Mouse (Mus musculus): ENCODE results near the gene Ubap2l.

Ubap2l gene

GRCm38 (mm10) chr3:89965972-89966371, 86.5 kb downstream of the Ubap2l start:
- no peak for DNase-seq

GRCm38 (mm10) chr3:89965557-89965956, 86.9 kb downstream of the Ubap2l start:
- DNase-seq = no peak

GRCm38 (mm10) chr3:89963926-89964739, 88.3 kb downstream of the Ubap2l start:
- peak; percentile 45 to 57 for DNase-seq

GRCm38 (mm10) chr3:89963221-89963763, 89.1 kb downstream of the Ubap2l start, which contains the start of gene Atp8b2:
TSS of gene Atp8b2 (minus strand) at chr3:89963508.
- DNase-seq = peak; percentile 74 to 77

GRCm38 (mm10) chr3:89962751-89963220, 89.6 kb downstream of the Ubap2l start:
- peak in 1 of 2 experiments; percentile 50 for DNase-seq

- DNase-seq = no peak
These were observed 90.2 kb downstream of the Ubap2l start for GRCm38 (mm10) chr3:89962059-89962750.

- DNase-seq = peak in 1 of 2 experiments; percentile 11
These were observed 91.0 kb downstream of the Ubap2l start for GRCm38 (mm10) chr3:89961436-89961835.

- DNase-seq = peak; percentile 87 to 91
These were observed 92.0 kb downstream of the Ubap2l start for GRCm38 (mm10) chr3:89960469-89960868.

GRCm38 (mm10) chr3:89959435-89959834, 93.0 kb downstream of the Ubap2l start:
- no peak for DNase-seq

GRCm38 (mm10) chr3:89957880-89958279, 94.5 kb downstream of the Ubap2l start:
- no peak for DNase-seq

GRCm38 (mm10) chr3:89956177-89956971, 96.1 kb downstream of the Ubap2l start:
- no peak for DNase-seq

GRCm38 (mm10) chr3:89953420-89953819, 99.0 kb downstream of the Ubap2l start:
- DNase-seq = peak; percentile 76
